Mouse (Mus musculus) embryonic facial prominence, embryonic 14.5 days (tissue): ENCODE data around the gene Crybg3. TPM values are rescaled to one million over a fixed set of nuclear protein-coding genes. Genes with fewer than 3 reads are reported as not detected.

ENCODE experiments used
- ATAC-seq: fragments of 200-750 bp; cut with Nextera tagmentation; 2 replicates; pipeline ENCODE4 v1.8.0; 2017; ENCODE audit warnings: low read depth, moderate number of reproducible peaks, moderate TSS enrichment
- DNase-seq: peaks from one replicate; pipeline ENCODE4 v3.0.0-alpha.2; 2015; ENCODE audit warnings: low spot score
- H3K27ac ChIP-seq: fragments of 300-500 bp; sonication (generic); replicated peaks from 2 replicates; pipeline ENCODE4 v1.5.1; 2014; ENCODE audit warnings: low read depth, mild to moderate bottlenecking, low read length, moderate library complexity
- H3K27me3 ChIP-seq: fragments of 300-500 bp; sonication (generic); replicated peaks from 2 replicates; pipeline ENCODE4 v1.6.1; 2014; ENCODE audit warnings: low read length; ENCODE audit not compliant: control insufficient read depth, insufficient read depth
- H3K36me3 ChIP-seq: fragments of 300-500 bp; sonication (generic); 2 replicates; pipeline ENCODE4 v1.6.1; 2014; ENCODE audit warnings: low read length, mixed read lengths; ENCODE audit not compliant: control insufficient read depth, insufficient read depth
- H3K4me1 ChIP-seq: fragments of 300-500 bp; sonication (generic); 2 replicates; pipeline ENCODE4 v1.6.1; 2014; ENCODE audit warnings: antibody characterized with exemption, low read length; ENCODE audit not compliant: control insufficient read depth, insufficient read depth
- H3K4me2 ChIP-seq: fragments of 300-500 bp; sonication (generic); 2 replicates; pipeline ENCODE4 v1.6.1; 2014; ENCODE audit warnings: low read depth, mild to moderate bottlenecking, low read length, moderate library complexity, mixed read lengths
- H3K4me3 ChIP-seq: fragments of 300-500 bp; sonication (generic); 2 replicates; pipeline ENCODE4 v1.5.1; 2014; ENCODE audit warnings: low read depth, mild to moderate bottlenecking, low read length
- H3K9ac ChIP-seq: fragments of 300-500 bp; sonication (generic); 2 replicates; pipeline ENCODE4 v1.6.1; 2014; ENCODE audit warnings: low read depth, mild to moderate bottlenecking, low read length, moderate library complexity, mixed read lengths
- H3K9me3 ChIP-seq: fragments of 300-500 bp; sonication (generic); 2 replicates; pipeline ENCODE4 v1.6.1; 2016; ENCODE audit warnings: low read length; ENCODE audit not compliant: control insufficient read depth
- WGBS: fragments of 180-500 bp; shearing (Covaris S2); extraction: QIAGEN DNeasy Blood & Tissue Kit; methylation state at CpG from one replicate; pipeline ENCODE4 v1.1.7; 2014; 5-methylcytosine and 5-hydroxymethylcytosine counted together
- polyA plus RNA-seq: library from polyadenylated mRNA; unstranded; fragments of >200 nt; fragmentation: Nextera tagmentation; extraction: Ambion mirVana; gene quantifications from 2 replicates; pipeline ENCODE4 v1.2.1, GENCODE M21; 2014

The Crybg3 gene
- polyA plus RNA-seq, 1 experiment from 2014 or later, result 12.1 TPM

- ATAC-seq, result no peak
- 85% methylated on average over 7 of the region's 7 CpGs for WGBS
- H3K36me3 ChIP-seq, result no peaks in the 10 kb centered on the region
- H3K4me1 ChIP-seq, result no peaks in the 10 kb centered on the region
- no peak overlapping the region for H3K4me2 ChIP-seq
- H3K27me3 ChIP-seq, result no peaks in the 10 kb centered on the region
- H3K4me3 ChIP-seq, result no peak overlapping the region
- H3K9ac ChIP-seq, result no peak overlapping the region
- no peak overlapping the region for H3K27ac ChIP-seq
- H3K9me3 ChIP-seq, result no peaks in the 10 kb centered on the region
- DNase-seq, result no peak
Observed at GRCm38 (mm10) chr16:59444880-59445559, 155.8 kb downstream of the Crybg3 start.

Other genes with a start within 250 kb of the Crybg3 start
- gene Olfr209, start 237.0 kb downstream of the Crybg3 start, polyA plus RNA-seq, result not detected in 2 replicates
- gene Gabrr3, start 193.6 kb downstream of the Crybg3 start, polyA plus RNA-seq, result 0.12 and 0.17 TPM in 2 replicates
- gene Riox2, start 129.2 kb downstream of the Crybg3 start, polyA plus RNA-seq, result 28.4 and 31.8 TPM in 2 replicates
- 30.3 and 31.6 TPM in 2 replicates for gene Arl6, start 38.4 kb upstream of the Crybg3 start, polyA plus RNA-seq